Mouse (Mus musculus) left cerebral cortex, adult 2 months (tissue): ENCODE measurements around the gene Preb. TPM values are rescaled to one million over a fixed set of nuclear protein-coding genes. Genes with fewer than 3 reads are reported as not detected.

Experiments used
- DNase-seq, 2 experiments: peaks; one replicate each; pipeline ENCODE4 v3.0.0; 2021 to 2022; ENCODE audit warnings: low spot score in 2 of 2, mixed read lengths in 1 of 2; ENCODE audit errors: extremely low spot score in 1 of 2
- H3K27ac ChIP-seq: fragments of 200-600 bp; 2 replicates; pipeline ENCODE4 v1.8.1; 2022
- H3K4me3 ChIP-seq: fragments of 200-600 bp; 2 replicates; pipeline ENCODE4 v1.8.1; 2022
- CTCF ChIP-seq: fragments of 200-600 bp; IDR thresholded peaks from 2 replicates; pipeline ENCODE4 v1.8.1; 2022; ENCODE audit warnings: antibody characterized with exemption, mild to moderate bottlenecking, moderate library complexity
- intact Hi-C: fragments of 180-260 bp; cut with DNase I; formaldehyde crosslinking; loops from one replicate; pipeline ENCODE4 v1.15.1; 2025
- total RNA-seq, 2 experiments: library from RNA; stranded (reverse); gene quantifications; 2 replicates each; pipeline ENCODE4 v1.2.3; 2021

Gene Preb
- total RNA-seq, 2 experiments from 2014 or later: 129 to 134 TPM

DNA sequence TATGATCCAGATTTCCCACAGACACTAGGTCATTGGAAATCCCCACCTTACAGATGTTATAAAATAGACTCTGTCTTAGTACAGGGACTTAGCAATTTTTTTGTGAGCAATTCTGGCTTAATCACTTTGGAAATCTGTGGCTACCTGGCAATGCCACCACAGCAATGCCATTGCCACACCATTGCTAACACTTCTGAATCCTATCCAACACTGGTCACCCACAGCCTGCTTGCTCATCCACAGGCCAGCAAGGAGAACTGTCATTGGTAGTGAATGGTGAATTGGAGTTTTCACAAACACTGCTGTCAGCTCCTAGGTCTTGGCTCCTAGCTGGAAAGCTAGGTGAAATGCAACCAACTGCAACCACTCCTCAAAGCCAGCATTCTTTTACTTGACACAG, 49.7 kb downstream of the Preb start:
- DNase-seq: no peak
- H3K4me3 ChIP-seq: no peak overlapping the region
- no peak overlapping the region for H3K27ac ChIP-seq
- no peak for TF ChIP-seq CTCF
- intact Hi-C loops: no loop called here

DNA sequence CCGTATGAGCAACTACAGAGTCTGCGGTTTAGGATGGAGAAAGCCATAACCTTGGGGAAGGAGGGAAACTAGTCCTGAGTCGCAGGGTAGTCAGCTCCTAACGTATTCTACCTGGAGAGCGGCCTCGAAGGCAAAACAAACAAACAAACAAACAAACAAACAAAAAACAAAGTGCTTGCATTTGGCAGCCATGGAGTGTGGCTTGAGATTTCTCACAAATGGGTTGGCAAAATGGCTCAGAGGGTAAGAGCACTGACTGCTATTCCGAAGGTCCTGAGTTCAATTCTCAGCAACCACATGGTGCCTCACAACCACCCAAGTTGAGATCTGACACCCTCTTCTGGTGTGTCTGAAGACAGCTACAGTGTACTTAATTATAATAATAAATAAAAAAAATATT, 50.3 kb downstream of the Preb start:
- H3K27ac ChIP-seq: no peak overlapping the region
- intact Hi-C loops: no loop called here
- DNase-seq: no peak
- no peak overlapping the region for H3K4me3 ChIP-seq
- no peak for TF ChIP-seq CTCF

DNA sequence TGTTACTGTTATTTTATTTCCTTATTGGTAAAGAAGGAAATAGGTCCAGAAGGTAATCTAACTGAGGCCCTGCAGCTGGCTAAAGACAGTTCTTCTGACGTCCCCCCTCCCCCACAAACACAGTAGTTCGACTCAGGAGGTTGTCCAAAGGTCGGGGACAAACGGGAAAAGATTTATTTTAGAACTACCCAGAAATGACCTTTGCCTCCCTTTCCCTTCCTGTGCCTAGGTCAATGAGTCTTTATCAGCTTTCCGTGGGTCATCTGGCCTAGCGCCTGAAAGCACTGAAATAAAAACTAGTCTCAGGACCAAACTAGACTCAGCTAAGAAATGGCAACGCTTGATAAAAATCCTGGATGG, 50.9 kb downstream of the Preb start:
- intact Hi-C loops: no loop called here
- H3K27ac ChIP-seq: peak overlapping the region; percentile 24; the same call in 1 of the 2 replicates
- no peak for TF ChIP-seq CTCF
- no peak overlapping the region for H3K4me3 ChIP-seq
- no peak for DNase-seq

DNA sequence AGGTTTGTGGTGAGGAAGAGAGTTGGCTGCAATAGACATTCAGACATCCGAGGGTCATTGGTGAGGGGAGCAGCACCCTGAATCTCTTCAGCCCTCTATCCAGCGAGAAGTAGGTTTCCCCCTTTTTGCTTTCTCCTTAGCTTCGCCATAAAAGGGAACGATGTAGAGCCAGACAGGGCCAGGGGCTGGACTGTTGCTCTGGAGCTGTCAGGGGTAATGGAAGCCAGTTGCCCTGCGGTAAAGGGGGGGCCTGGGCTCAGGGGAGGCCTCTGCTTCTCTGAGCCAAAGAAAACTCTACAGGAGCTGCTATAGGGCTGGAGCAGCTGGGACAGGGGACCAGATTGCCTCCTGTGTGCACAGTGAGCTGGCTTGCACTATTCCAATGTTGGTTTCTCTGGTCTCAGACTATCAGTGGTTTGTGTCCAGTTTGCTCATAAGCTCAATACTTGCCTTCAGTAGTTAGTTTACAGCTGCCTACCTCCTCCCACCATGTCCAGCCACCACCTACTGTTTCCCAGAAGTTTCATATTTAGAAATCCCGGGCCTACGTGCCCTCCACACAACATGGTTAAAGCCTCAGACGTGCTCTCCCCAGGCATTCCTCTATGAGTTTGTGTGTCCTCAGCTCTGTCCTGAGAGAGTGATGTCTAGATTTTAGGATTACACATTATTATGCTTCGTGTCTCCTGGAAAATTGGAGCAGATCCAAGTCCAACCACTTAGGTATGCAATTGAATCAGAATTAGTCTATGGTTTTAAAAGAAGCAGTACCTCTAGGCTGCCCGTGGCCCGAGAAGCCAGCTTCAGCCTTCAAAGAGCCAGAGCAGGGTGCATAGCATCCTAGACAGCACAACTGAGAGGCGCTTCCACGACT, 51.5 kb downstream of the Preb start:
- no peak for DNase-seq
- intact Hi-C loops: no loop called here
- H3K27ac ChIP-seq: peak overlapping the region; percentile 94; the same call in 1 of the 2 replicates

DNA sequence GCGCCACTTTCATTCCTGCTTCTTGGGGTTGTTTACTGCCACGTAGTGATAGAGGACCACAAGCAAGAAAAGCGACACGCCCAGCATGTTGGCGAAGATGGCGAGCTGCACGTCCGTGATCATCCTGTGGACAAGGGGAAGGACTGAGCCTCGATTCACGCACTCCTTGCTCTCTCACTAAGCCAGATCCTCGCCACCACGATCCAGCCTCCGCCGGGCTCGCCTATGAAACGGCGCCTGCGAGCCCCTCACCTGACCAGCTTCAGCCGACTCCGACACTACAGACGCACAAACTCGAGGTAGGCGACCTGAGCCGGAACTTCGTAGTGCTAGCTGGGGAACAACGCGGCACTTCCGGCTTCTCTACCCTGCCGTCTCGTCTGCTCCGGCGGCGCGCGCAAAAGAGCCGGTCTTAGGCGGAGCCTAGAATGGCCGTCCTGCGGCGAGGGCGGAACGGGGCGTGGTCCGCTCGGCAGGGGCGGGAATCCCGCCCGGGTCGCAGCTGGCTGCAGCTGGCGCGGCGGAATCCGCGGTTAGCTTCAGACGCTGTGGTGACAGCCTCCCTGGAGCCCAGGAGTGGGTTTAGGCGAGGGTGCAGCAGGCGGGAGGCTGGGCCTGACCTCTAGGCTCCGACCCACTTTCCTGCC, 52.6 kb downstream of the Preb start, which contains the start of gene Ost4:
TSS of gene Ost4 (minus strand) at position 376 of the 647 bp plus-strand sequence.
- H3K4me3 ChIP-seq: peak within 1 kb of the TSS; percentile 69
- DNase-seq: peak; percentile 96
- peak within 1 kb of the TSS; percentile 94 for H3K27ac ChIP-seq
- TF ChIP-seq CTCF: no peak; the same call in 1 of the 2 replicates
- intact Hi-C loops: loop anchor here (1.0 kb wide), 1 partner anchor 19 kb away; the partner anchor contains the start of gene Agbl5

More for the DNA sequence above, 51.5 kb downstream of the Preb start:
- peak overlapping the region; percentile 69 for H3K4me3 ChIP-seq
- no peak for TF ChIP-seq CTCF

DNA sequence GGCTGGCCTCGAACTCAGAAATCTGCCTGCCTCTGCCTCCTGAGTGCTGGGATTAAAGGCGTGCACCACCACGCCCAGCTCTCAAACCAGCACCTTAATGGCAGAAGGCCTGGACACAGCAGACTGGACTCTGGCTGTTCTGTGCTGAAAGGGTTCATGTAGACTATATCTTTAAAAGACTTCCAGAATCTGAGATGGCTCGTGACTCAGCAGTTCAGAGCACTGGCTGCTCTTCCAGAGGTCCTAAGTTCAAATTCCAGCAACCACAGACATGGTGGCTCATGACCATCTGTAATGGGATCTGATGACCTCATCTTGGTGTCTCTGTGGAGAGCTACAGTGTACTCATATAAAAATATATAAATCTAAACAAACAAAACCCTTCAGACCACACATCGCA, 58.3 kb downstream of the Preb start:
- TF ChIP-seq CTCF: no peak
- Histone ChIP-seq H3K27ac (no peak overlapping the region), H3K4me3 (no peak overlapping the region)
- intact Hi-C loops: no loop called here
- DNase-seq: no peak

Other genes with a start within 250 kb of the Preb start
- 10 to 100 TPM; 21.2 to 27.3 TPM for gene Dpysl5, start 248.8 kb downstream of the Preb start, total RNA-seq
- 100 to 1,000 TPM; 219 to 236 TPM for gene Mapre3, start 145.7 kb downstream of the Preb start, total RNA-seq
- 10 to 100 TPM; 64.2 to 71.0 TPM for gene Tmem214, start 92.3 kb downstream of the Preb start, total RNA-seq
- gene Agbl5, start 71.7 kb downstream of the Preb start, total RNA-seq: 10 to 100 TPM; 17.2 to 17.8 TPM
- 100 to 1,000 TPM in 1 of 2 experiments, 10 to 100 TPM in 1; 91.9 to 106 TPM for gene Ost4, start 52.6 kb downstream of the Preb start, total RNA-seq
- 1 to 10 TPM; 3.0 to 3.3 TPM for gene Emilin1, start 47.0 kb downstream of the Preb start, total RNA-seq
- gene Khk, start 38.9 kb downstream of the Preb start, total RNA-seq: 10 to 100 TPM; 15.3 to 19.3 TPM
- gene Cgref1, start 14.8 kb downstream of the Preb start, total RNA-seq: 10 to 100 TPM; 24.2 to 26.0 TPM
- under 1 TPM; 0.12 to 0.23 TPM for gene Tcf23, start 8.3 kb upstream of the Preb start, total RNA-seq
- 10 to 100 TPM; 67.1 to 68.9 TPM for gene Atraid, start 88.0 kb upstream of the Preb start, total RNA-seq
- 10 to 100 TPM; 16.7 to 19.3 TPM for gene Slc5a6, start 88.6 kb upstream of the Preb start, total RNA-seq
- gene Cad, start 94.4 kb upstream of the Preb start, total RNA-seq: 10 to 100 TPM; 23.4 to 27.6 TPM
- not detected for gene Dnajc5g, start 145.9 kb upstream of the Preb start, total RNA-seq
- 100 to 1,000 TPM; 162 to 184 TPM for gene Slc30a3, start 147.9 kb upstream of the Preb start, total RNA-seq
- gene Trim54, start 156.4 kb upstream of the Preb start, total RNA-seq: 1 to 10 TPM; 2.0 to 2.2 TPM
- gene Ucn, start 178.5 kb upstream of the Preb start, total RNA-seq: 1 to 10 TPM; 1.3 to 1.8 TPM
- gene Mpv17, start 193.9 kb upstream of the Preb start, total RNA-seq: 10 to 100 TPM; 47.8 to 49.2 TPM
- gene Gm29609, start 219.6 kb upstream of the Preb start, total RNA-seq: 1 to 10 TPM; 3.0 to 3.2 TPM
- 10 to 100 TPM; 56.8 to 61.1 TPM for gene Gtf3c2, start 219.8 kb upstream of the Preb start, total RNA-seq
- 10 to 100 TPM; 75.1 to 76.6 TPM for gene Snx17, start 232.9 kb upstream of the Preb start, total RNA-seq
- 10 to 100 TPM; 39.7 to 43.7 TPM for gene Eif2b4, start 233.1 kb upstream of the Preb start, total RNA-seq
- gene Zfp513, start 241.9 kb upstream of the Preb start, total RNA-seq: 10 to 100 TPM; 28.0 to 31.4 TPM